Mouse (Mus musculus) E14TG2a.4 (cell line): Measurements from ENCODE around the gene Nr2f2.

ENCODE experiments used
- H3K27me3 ChIP-seq: 2 replicates; pipeline ENCODE4 v1.6.1; 2014; ENCODE audit warnings: low read length, control low read depth; ENCODE audit not compliant: insufficient read depth
- H3K36me3 ChIP-seq: 2 replicates; pipeline ENCODE4 v1.6.1; 2014; ENCODE audit warnings: low read length, control low read depth; ENCODE audit not compliant: insufficient read depth
- H3K4me1 ChIP-seq: replicated peaks from 2 replicates; pipeline ENCODE4 v1.6.1; 2014; ENCODE audit warnings: low read depth, low read length, control low read depth
- H3K4me3 ChIP-seq: replicated peaks from 2 replicates; pipeline ENCODE4 v1.5.1; 2014; ENCODE audit warnings: mild to moderate bottlenecking, low read length
- H3K9me3 ChIP-seq: 2 replicates; pipeline ENCODE4 v1.6.1; 2014; ENCODE audit warnings: low read length, control low read depth
- CTCF ChIP-seq: conservative IDR thresholded peaks from 2 replicates; pipeline ENCODE4 v1.5.1; 2014; ENCODE audit warnings: low read length
- NANOG ChIP-seq: IDR thresholded peaks from 2 replicates; pipeline ENCODE4 v1.6.1; 2014; ENCODE audit warnings: borderline replicate concordance, low read length, mixed read lengths
- POU5F1 ChIP-seq: IDR thresholded peaks from 2 replicates; pipeline ENCODE4 v1.6.1; 2014; ENCODE audit warnings: low read length, borderline replicate concordance

Gene Nr2f2

GRCm38 (mm10) chr7:70304426-70304825 lies 62.1 kb downstream of the Nr2f2 start:
- H3K36me3 ChIP-seq: no peaks in the 10 kb centered on the region
- no peak overlapping the region for H3K4me3 ChIP-seq
- 0 out of 2 replicates have a peak, but pooled peaks cover 4% of the 10 kb centered on the region for H3K4me1 ChIP-seq
- 0 out of 2 replicates have a peak, but pooled peaks cover 3% of the 10 kb centered on the region for H3K27me3 ChIP-seq
- peaks cover 18% of the 10 kb centered on the region for H3K9me3 ChIP-seq
- no peak for TF ChIP-seq POU5F1
- no peak for TF ChIP-seq CTCF
- TF ChIP-seq NANOG: no peak
